In the genomic region with DNA sequence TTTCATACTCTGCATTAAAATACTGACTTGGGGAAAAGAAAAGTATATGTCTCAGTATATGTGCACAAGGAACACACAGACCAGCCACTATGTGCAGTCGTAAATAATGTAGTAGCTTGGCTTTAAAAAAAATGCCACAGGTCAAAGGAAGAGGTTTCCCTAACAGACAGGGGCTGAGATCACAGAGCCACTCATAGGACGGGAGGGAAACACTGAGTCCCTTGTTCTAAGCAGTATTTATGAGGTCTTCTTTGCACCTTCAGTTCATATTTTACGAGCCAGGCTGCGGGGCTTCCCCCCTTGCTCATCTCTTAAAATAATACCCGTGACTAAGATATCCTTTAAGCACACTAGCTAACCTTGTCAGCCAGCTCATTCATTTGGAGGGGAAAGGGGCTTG, we compare ENCODE assay signal across 12 mouse cellular contexts. TPM values are rescaled to one million over a fixed set of nuclear protein-coding genes. Genes with fewer than 3 reads are reported as not detected.
A peak's percentile ranks its signal among the peaks of the same experiment; 100 is the strongest.
DNase-seq lines count a peak whose midpoint lies in the region; ATAC-seq and TF ChIP-seq lines count a peak whose summit lies in the region.
"Had no signal": no experiment of that assay in that cellular context is flagged by ENCODE, and none has a peak within 500 bp of the region (broad histone marks: within the 10 kb centered on the region; RNA-seq: fewer than 3 reads in every experiment).

No protein-coding gene starts in this region.

- no peak overlapping the region for H3K9ac ChIP-seq in forebrain, embryonic 11.5 days (ENCODE audit: low read length)
- H3K9ac ChIP-seq in forebrain, embryonic 14.5 days (ENCODE audit: low read length) = no peak overlapping the region
- no peak overlapping the region for H3K9ac ChIP-seq in kidney, embryonic 15.5 days
- no peak overlapping the region for H3K9ac ChIP-seq in CH12.LX (ENCODE audit: insufficient read depth, low read depth)
- no peak overlapping the region for H3K9ac ChIP-seq in limb, embryonic 15.5 days
- H3K9ac ChIP-seq: hindbrain, embryonic 15.5 days had no signal

- TF ChIP-seq POLR2A in CH12.LX (IDR thresholded peaks at IDR 0.05; ENCODE audit: low read depth, low read length) = no peak

- no peaks in the 10 kb centered on the region for H3K36me3 ChIP-seq in forebrain, embryonic 11.5 days (ENCODE audit: control insufficient read depth, insufficient read depth, low read length)
- H3K36me3 ChIP-seq in forebrain, embryonic 14.5 days (ENCODE audit: control insufficient read depth, insufficient read depth, low read length) = no peaks in the 10 kb centered on the region
- no peaks in the 10 kb centered on the region for H3K36me3 ChIP-seq in kidney, embryonic 15.5 days
- no peaks in the 10 kb centered on the region for H3K36me3 ChIP-seq in CH12.LX (replicated peaks in 1 of 2; ENCODE audit: control insufficient read depth in 1 of 2, insufficient read depth in 1 of 2, low read length in 1 of 2)
- no peaks in the 10 kb centered on the region for H3K36me3 ChIP-seq in limb, embryonic 15.5 days
- H3K36me3 ChIP-seq: hindbrain, embryonic 15.5 days had no signal

- DNase-seq in forebrain, embryonic 11.5 days (ENCODE audit: low spot score) = no peak
- no peak for DNase-seq in forebrain, embryonic 14.5 days (ENCODE audit: low spot score)
- DNase-seq in kidney, postnatal 36 days = no peak
- DNase-seq in CH12.LX (ENCODE audit: extremely low read depth) = peak; percentile 61
- DNase-seq in layer of hippocampus, adult 9-11 months = no peak
- DNase-seq in yolk sac, embryonic 10.5 days (ENCODE audit: low spot score) = no peak
- DNase-seq: cerebellum, postnatal 10 days; lung, postnatal 4 days; thymus, postnatal 25 days had no signal

- H3K27me3 ChIP-seq in forebrain, embryonic 11.5 days (ENCODE audit: control insufficient read depth, insufficient read depth, low read length) = no peaks in the 10 kb centered on the region
- no peaks in the 10 kb centered on the region for H3K27me3 ChIP-seq in forebrain, embryonic 14.5 days (replicated peaks; ENCODE audit: control insufficient read depth, insufficient read depth, low read length)
- H3K27me3 ChIP-seq in kidney, embryonic 15.5 days = no peaks in the 10 kb centered on the region
- no peaks in the 10 kb centered on the region for H3K27me3 ChIP-seq in CH12.LX (replicated peaks)
- no peaks in the 10 kb centered on the region for H3K27me3 ChIP-seq in limb, embryonic 15.5 days
- H3K27me3 ChIP-seq: hindbrain, embryonic 15.5 days had no signal

- H3K9me3 ChIP-seq in forebrain, embryonic 11.5 days (ENCODE audit: control insufficient read depth, low read length) = no peaks in the 10 kb centered on the region
- H3K9me3 ChIP-seq in forebrain, embryonic 14.5 days (replicated peaks; ENCODE audit: control insufficient read depth, low read length) = no peaks in the 10 kb centered on the region
- no peaks in the 10 kb centered on the region for H3K9me3 ChIP-seq in kidney, embryonic 15.5 days (replicated peaks)
- H3K9me3 ChIP-seq in CH12.LX (replicated peaks; ENCODE audit: low read length) = no peaks in the 10 kb centered on the region
- H3K9me3 ChIP-seq in limb, embryonic 15.5 days = no peaks in the 10 kb centered on the region
- H3K9me3 ChIP-seq: hindbrain, embryonic 15.5 days had no signal

- H3K4me2 ChIP-seq in forebrain, embryonic 11.5 days (ENCODE audit: low read depth, low read length, severe bottlenecking) = no peak overlapping the region
- H3K4me2 ChIP-seq in forebrain, embryonic 14.5 days (ENCODE audit: low read length) = no peak overlapping the region
- H3K4me2 ChIP-seq in kidney, embryonic 15.5 days = 0 out of 2 replicates have a peak overlapping the region, but pooled peaks have one; percentile 1
- peak overlapping the region; percentile 56 for H3K4me2 ChIP-seq in CH12.LX (ENCODE audit: insufficient read depth, low read depth, poor library complexity, severe bottlenecking)
- peak overlapping the region; percentile 8; the same call in 1 of the 2 replicates for H3K4me2 ChIP-seq in limb, embryonic 15.5 days
- H3K4me2 ChIP-seq: hindbrain, embryonic 15.5 days had no signal

- no peak for TF ChIP-seq EP300 in CH12.LX (IDR thresholded peaks at IDR 0.05; ENCODE audit: low read length)

- H3K27ac ChIP-seq in forebrain, embryonic 11.5 days (ENCODE audit: low read depth, low read length) = 0 out of 2 replicates have a peak overlapping the region, but pooled peaks have one; percentile 18
- no peak overlapping the region for H3K27ac ChIP-seq in forebrain, embryonic 14.5 days (ENCODE audit: low read depth, low read length)
- no peak overlapping the region for H3K27ac ChIP-seq in kidney, embryonic 15.5 days
- no peak overlapping the region for H3K27ac ChIP-seq in CH12.LX (ENCODE audit: insufficient read depth, low read depth)
- H3K27ac ChIP-seq in limb, embryonic 15.5 days = no peak overlapping the region
- H3K27ac ChIP-seq: hindbrain, embryonic 15.5 days had no signal

- H3K4me3 ChIP-seq in forebrain, embryonic 11.5 days (ENCODE audit: low read depth, low read length) = no peak overlapping the region
- H3K4me3 ChIP-seq in forebrain, embryonic 14.5 days (ENCODE audit: low read depth, low read length) = no peak overlapping the region
- no peak overlapping the region for H3K4me3 ChIP-seq in kidney, embryonic 15.5 days (replicated peaks)
- no peak overlapping the region for H3K4me3 ChIP-seq in CH12.LX (replicated peaks in 1 of 3; ENCODE audit: low read depth in 2 of 3, low read length in 2 of 3, poor library complexity in 1 of 3)
- 0 out of 2 replicates have a peak overlapping the region, but pooled peaks have one; percentile 4 for H3K4me3 ChIP-seq in limb, embryonic 15.5 days
- H3K4me3 ChIP-seq: hindbrain, embryonic 15.5 days had no signal

- H3K4me1 ChIP-seq in forebrain, embryonic 11.5 days (replicated peaks; ENCODE audit: control insufficient read depth, insufficient read depth, low read length) = 0 out of 2 replicates have a peak, but pooled peaks cover 2% of the 10 kb centered on the region
- H3K4me1 ChIP-seq in forebrain, embryonic 14.5 days (ENCODE audit: control insufficient read depth, insufficient read depth, low read length) = no peaks in the 10 kb centered on the region
- peaks cover 11% of the 10 kb centered on the region for H3K4me1 ChIP-seq in kidney, embryonic 15.5 days
- H3K4me1 ChIP-seq in CH12.LX (ENCODE audit: control insufficient read depth in 1 of 2, insufficient read depth in 2 of 2) = peaks cover 0 to 14% of the 10 kb centered on the region in 2 experiments; a peak in 2 of 4 replicates
- peaks cover 4% of the 10 kb centered on the region; the same call in 1 of the 2 replicates for H3K4me1 ChIP-seq in limb, embryonic 15.5 days
- H3K4me1 ChIP-seq: hindbrain, embryonic 15.5 days had no signal

- in situ Hi-C loops in CH12.LX (cut with MboI; ENCODE audit: low pct_ligation_motif_present, low pct_unique_long_range_greater_than_20kb, low sequenced_read_pairs) = no loop called here

- dilution Hi-C loops in CH12.LX (cut with MboI; ENCODE audit: extremely low pct_ligation_motif_present, extremely low pct_unique_long_range_greater_than_20kb, low sequenced_read_pairs) = no loop called here

- 34% methylated on average over 5 of the region's 5 CpGs for WGBS in forebrain, embryonic 11.5 days
- WGBS in forebrain, embryonic 14.5 days = 27% methylated on average over 5 of the region's 5 CpGs
- WGBS in kidney, embryonic 15.5 days = 10% methylated on average over 5 of the region's 5 CpGs
- WGBS in limb, embryonic 15.5 days = 14% methylated on average over 5 of the region's 5 CpGs

- no peak for ATAC-seq in forebrain, embryonic 11.5 days (replicated peaks; ENCODE audit: low FRiP score)
- no peak for ATAC-seq in forebrain, embryonic 14.5 days
- no peak for ATAC-seq in kidney, embryonic 15.5 days (replicated peaks; ENCODE audit: low FRiP score)
- ATAC-seq in limb, embryonic 15.5 days (ENCODE audit: insufficient number of reproducible peaks, low FRiP score, low TSS enrichment, low read depth) = no peak

- TF ChIP-seq CTCF in CH12.LX (conservative IDR thresholded peaks at IDR 0.05 in 1 of 2, IDR thresholded peaks at IDR 0.05 in 1 of 2; ENCODE audit: low read depth in 2 of 2, low read length in 2 of 2) = no peak

- no peaks in the 10 kb centered on the region for H3K79me2 ChIP-seq in CH12.LX (replicated peaks; ENCODE audit: control insufficient read depth, extremely low read depth, insufficient read depth, poor library complexity, severe bottlenecking)

- no peak for TF ChIP-seq RAD21 in CH12.LX (IDR thresholded peaks at IDR 0.05; ENCODE audit: low read depth, low read length)

TF ChIP-seq in CH12.LX, 34 proteins besides CTCF, POLR2A, EP300 and RAD21:
- peak; percentile 39; the same call in 1 of the 2 replicates for TF ChIP-seq MEF2A (IDR thresholded peaks at IDR 0.05; ENCODE audit: borderline replicate concordance, low read depth, low read length)
- peak; percentile 81 for TF ChIP-seq MXI1 (IDR thresholded peaks at IDR 0.05; ENCODE audit: low read depth, low read length)
- peak; percentile 43; the same call in 1 of the 2 replicates for TF ChIP-seq BHLHE40 (IDR thresholded peaks at IDR 0.05; ENCODE audit: low read depth, low read length)
- TF ChIP-seq POLR2AphosphoS2 (IDR thresholded peaks at IDR 0.05; ENCODE audit: low read depth, low read length) = no peak

RNA-seq across cellular contexts. Expression of a gene that starts 6.4 kb away (rescaled TPM):
- polyA plus RNA-seq in forebrain, embryonic 11.5 days (2014; fragmentation: Nextera tagmentation; extraction: Ambion mirVana) = 3.9 and 4.9 TPM in 2 replicates
- 1.8 and 2.2 TPM in 2 replicates for polyA plus RNA-seq in forebrain, embryonic 14.5 days (2014; fragmentation: Nextera tagmentation; extraction: Ambion mirVana)
- polyA plus RNA-seq in kidney, embryonic 15.5 days (2015; fragmentation: Nextera tagmentation; extraction: Ambion mirVana) = 1.9 and 2.0 TPM in 2 replicates
- total RNA-seq in CH12.LX (2012; rRNA removed) (not detected in 2 replicates), CH12.LX (2014; rRNA removed) (not detected in 2 replicates)
- not detected in 2 replicates for polyA plus RNA-seq in CH12.LX (2012; ENCODE audit: insufficient read length, low read depth)
- polyA plus RNA-seq in limb, embryonic 15.5 days (2015; fragmentation: Nextera tagmentation; extraction: Ambion mirVana) = 11.6 and 11.8 TPM in 2 replicates

Comparison
In these comparisons a context has a peak if more than half of its experiments do, and no peak if none do; other contexts are left out.
1. H3K4me2 ChIP-seq: peak in kidney, embryonic 15.5 days (single experiment), CH12.LX (single experiment) and limb, embryonic 15.5 days (single experiment); none in forebrain, embryonic 11.5 days (single experiment) and forebrain, embryonic 14.5 days (single experiment).